8 mouse cellular contexts compared by ENCODE assay signal in the genomic region with DNA sequence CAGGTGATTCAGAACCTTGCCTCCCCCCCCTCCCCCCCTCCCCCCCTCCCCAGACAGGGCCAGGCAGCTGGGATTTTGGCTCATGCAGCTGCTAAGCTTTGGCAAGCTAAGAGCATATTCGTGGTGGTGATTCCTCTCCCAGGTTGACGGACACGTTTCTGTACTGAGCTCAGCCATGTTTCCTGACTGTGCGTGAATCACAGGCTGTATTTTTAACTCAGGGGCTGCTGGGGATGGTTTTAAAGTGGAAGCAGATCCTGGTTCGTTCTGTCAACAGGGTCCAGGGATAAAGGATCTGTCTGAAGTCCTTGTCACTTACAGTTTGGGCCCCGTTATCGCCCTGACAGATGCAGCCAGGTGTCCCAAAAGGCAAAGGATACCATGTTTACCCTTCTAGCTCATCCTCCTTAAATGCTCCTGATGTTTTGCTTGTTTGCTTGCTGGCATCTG. TPM values are rescaled to one million over a fixed set of nuclear protein-coding genes. Genes with fewer than 3 reads are reported as not detected.
DNase-seq lines count a peak whose midpoint lies in the region; ATAC-seq and TF ChIP-seq lines count a peak whose summit lies in the region.

No protein-coding gene starts in this region.

- DNase-seq in kidney, adult 11 months = no peak
- DNase-seq in Muller cell, postnatal 12 days (ENCODE audit: inconsistent ontology term) = peak; percentile 54
- DNase-seq in limb, embryonic 14.5 days (ENCODE audit: low spot score) = peak; percentile 59
- peak; percentile 44 for DNase-seq in thymus, postnatal 0 days (ENCODE audit: low spot score)
- DNase-seq in layer of hippocampus, postnatal 14 days (ENCODE audit: low spot score in 2 of 2) = no peak
- no peak for DNase-seq in gastrocnemius, postnatal 4 days (ENCODE audit: low spot score in 2 of 2)

- H3K36me3 ChIP-seq in kidney, embryonic 15.5 days = no peaks in the 10 kb centered on the region
- H3K36me3 ChIP-seq in forebrain, embryonic 12.5 days (replicated peaks) = no peaks in the 10 kb centered on the region
- H3K36me3 ChIP-seq in limb, embryonic 14.5 days (ENCODE audit: control insufficient read depth, insufficient read depth, low read length) = no peaks in the 10 kb centered on the region

- H3K9me3 ChIP-seq in kidney, embryonic 15.5 days (replicated peaks) = no peaks in the 10 kb centered on the region
- H3K9me3 ChIP-seq in forebrain, embryonic 12.5 days = no peaks in the 10 kb centered on the region
- H3K9me3 ChIP-seq in limb, embryonic 14.5 days (ENCODE audit: control insufficient read depth, low read length) = no peaks in the 10 kb centered on the region

- H3K9ac ChIP-seq in kidney, embryonic 15.5 days = 0 out of 2 replicates have a peak overlapping the region, but pooled peaks have one; percentile 14
- peak overlapping the region; percentile 30; the same call in 1 of the 2 replicates for H3K9ac ChIP-seq in forebrain, embryonic 12.5 days
- no peak overlapping the region for H3K9ac ChIP-seq in limb, embryonic 14.5 days (ENCODE audit: low read depth, low read length, severe bottlenecking)

- no peak for TF ChIP-seq POLR2A in limb, embryonic 14.5 days (IDR thresholded peaks at IDR 0.05; ENCODE audit: borderline replicate concordance, extremely low read depth, insufficient read depth, insufficient read length)

- H3K4me3 ChIP-seq in kidney, embryonic 15.5 days (replicated peaks) = no peak overlapping the region
- peak overlapping the region; percentile 4; the same call in 1 of the 2 replicates for H3K4me3 ChIP-seq in forebrain, embryonic 12.5 days (replicated peaks)
- no peak overlapping the region for H3K4me3 ChIP-seq in limb, embryonic 14.5 days (replicated peaks; ENCODE audit: low read length)

- no peak for ATAC-seq in kidney, embryonic 15.5 days (replicated peaks; ENCODE audit: low FRiP score)
- ATAC-seq in forebrain, embryonic 12.5 days (ENCODE audit: low FRiP score) = no peak
- no peak for ATAC-seq in limb, embryonic 14.5 days (ENCODE audit: low FRiP score, low read depth)

- H3K27ac ChIP-seq in kidney, embryonic 15.5 days = peak overlapping the region; percentile 100
- H3K27ac ChIP-seq in forebrain, embryonic 12.5 days = peak overlapping the region; percentile 98
- peak overlapping the region; percentile 91 for H3K27ac ChIP-seq in limb, embryonic 14.5 days (replicated peaks; ENCODE audit: low read depth, low read length)

- peaks cover 91% of the 10 kb centered on the region for H3K4me1 ChIP-seq in kidney, embryonic 15.5 days
- peaks cover 81% of the 10 kb centered on the region for H3K4me1 ChIP-seq in forebrain, embryonic 12.5 days
- peaks cover 85% of the 10 kb centered on the region for H3K4me1 ChIP-seq in limb, embryonic 14.5 days (ENCODE audit: control insufficient read depth, insufficient read depth, low read length)

- peak overlapping the region; percentile 19; the same call in 1 of the 2 replicates for H3K4me2 ChIP-seq in kidney, embryonic 15.5 days
- H3K4me2 ChIP-seq in forebrain, embryonic 12.5 days = peak overlapping the region; percentile 63
- H3K4me2 ChIP-seq in limb, embryonic 14.5 days (replicated peaks; ENCODE audit: low read depth, low read length, severe bottlenecking) = peak overlapping the region; percentile 52

- 33% methylated on average over 7 of the region's 7 CpGs for WGBS in kidney, embryonic 15.5 days
- WGBS in forebrain, embryonic 12.5 days = 15% methylated on average over 7 of the region's 7 CpGs
- 12% methylated on average over 7 of the region's 7 CpGs for WGBS in limb, embryonic 14.5 days

- H3K27me3 ChIP-seq in kidney, embryonic 15.5 days = no peaks in the 10 kb centered on the region
- no peaks in the 10 kb centered on the region for H3K27me3 ChIP-seq in forebrain, embryonic 12.5 days
- no peaks in the 10 kb centered on the region for H3K27me3 ChIP-seq in limb, embryonic 14.5 days (ENCODE audit: control insufficient read depth, insufficient read depth, low read length)

RNA-seq across cellular contexts. Expression of gene Irf2bpl, which starts 11.9 kb away (rescaled TPM):
- polyA plus RNA-seq in kidney, embryonic 15.5 days (2015; fragmentation: Nextera tagmentation; extraction: Ambion mirVana) = 40.7 and 43.9 TPM in 2 replicates
- 74.8 and 81.9 TPM in 2 replicates for polyA plus RNA-seq in forebrain, embryonic 12.5 days (2016; fragmentation: Nextera tagmentation; extraction: Ambion mirVana)
- polyA plus RNA-seq in limb, embryonic 14.5 days (2012; rRNA removed) = 37.1 and 50.8 TPM in 2 replicates
- 33.9 and 37.0 TPM in 2 replicates for polyA plus RNA-seq in limb, embryonic 14.5 days (2014; fragmentation: Nextera tagmentation; extraction: Ambion mirVana)
- polyA plus RNA-seq in thymus, postnatal 0 days (2015; fragmentation: Nextera tagmentation; extraction: Ambion mirVana) = 13.1 and 15.5 TPM in 2 replicates
- total RNA-seq in layer of hippocampus, postnatal 14 days (2021) = 10 to 100 TPM; 64.9 to 65.1 TPM
- 10 to 100 TPM; 43.2 to 44.8 TPM for total RNA-seq in gastrocnemius, postnatal 4 days (2021)

RNA-seq across cellular contexts. Expression of gene Cipc, which starts 50.4 kb away (rescaled TPM):
- polyA plus RNA-seq in kidney, embryonic 15.5 days (2015; fragmentation: Nextera tagmentation; extraction: Ambion mirVana) = 20.9 and 22.7 TPM in 2 replicates
- 49.5 and 51.4 TPM in 2 replicates for polyA plus RNA-seq in forebrain, embryonic 12.5 days (2016; fragmentation: Nextera tagmentation; extraction: Ambion mirVana)
- 31.3 and 40.7 TPM in 2 replicates for polyA plus RNA-seq in limb, embryonic 14.5 days (2012; rRNA removed)
- polyA plus RNA-seq in limb, embryonic 14.5 days (2014; fragmentation: Nextera tagmentation; extraction: Ambion mirVana) = 20.0 and 21.4 TPM in 2 replicates
- 18.8 and 20.1 TPM in 2 replicates for polyA plus RNA-seq in thymus, postnatal 0 days (2015; fragmentation: Nextera tagmentation; extraction: Ambion mirVana)
- total RNA-seq in layer of hippocampus, postnatal 14 days (2021) = 10 to 100 TPM; 60.4 to 63.6 TPM
- 10 to 100 TPM; 21.5 to 31.1 TPM for total RNA-seq in gastrocnemius, postnatal 4 days (2021)

Comparison
In these comparisons a context has a peak if more than half of its experiments do, and no peak if none do; other contexts are left out.
1. DNase-seq: peak in Muller cell, postnatal 12 days (single experiment), limb, embryonic 14.5 days (single experiment) and thymus, postnatal 0 days (single experiment); none in kidney, adult 11 months (single experiment), layer of hippocampus, postnatal 14 days (0 of 2) and gastrocnemius, postnatal 4 days (0 of 2).
2. Peak in every context shown above with its lines, with median percentiles within 50 percentile points of each other: H3K27ac ChIP-seq and H3K4me2 ChIP-seq.